Mouse (Mus musculus) midbrain, embryonic 10.5 days (tissue): ENCODE measurements around the gene Nutm2. TPM values are rescaled to one million over a fixed set of nuclear protein-coding genes. Genes with fewer than 3 reads are reported as not detected.
"Not testable (repeated sequence)": the region's sequence is repeated elsewhere in the genome, so short reads cannot be mapped to it uniquely, and the experiment has no call there.

Source experiments
- DNase-seq: peaks from one replicate; pipeline ENCODE4 v3.0.0-alpha.2; 2017; ENCODE audit warnings: low spot score
- H3K27ac ChIP-seq: fragments of 300-500 bp; sonication (generic); replicated peaks from 2 replicates; pipeline ENCODE4 v1.5.1; 2016; ENCODE audit warnings: mild to moderate bottlenecking
- H3K27me3 ChIP-seq: fragments of 300-500 bp; sonication (generic); 2 replicates; pipeline ENCODE4 v1.6.1; 2016; ENCODE audit warnings: low read depth, mild to moderate bottlenecking; ENCODE audit not compliant: poor library complexity, severe bottlenecking
- H3K36me3 ChIP-seq: fragments of 300-500 bp; sonication (generic); 2 replicates; pipeline ENCODE4 v1.6.1; 2016; ENCODE audit warnings: mild to moderate bottlenecking, moderate library complexity
- H3K4me1 ChIP-seq: fragments of 300-500 bp; sonication (generic); 2 replicates; pipeline ENCODE4 v1.6.1; 2016
- H3K4me3 ChIP-seq: fragments of 300-500 bp; sonication (generic); 2 replicates; pipeline ENCODE4 v1.5.1; 2016; ENCODE audit warnings: mild to moderate bottlenecking, moderate library complexity
- H3K9me3 ChIP-seq: fragments of 300-500 bp; sonication (generic); replicated peaks from 2 replicates; pipeline ENCODE4 v1.6.1; 2016; ENCODE audit warnings: mild to moderate bottlenecking
- WGBS: fragments of 180-500 bp; shearing (Covaris S2); methylation state at CpG from one replicate; pipeline ENCODE4 v1.1.7; 2016; 5-methylcytosine and 5-hydroxymethylcytosine counted together
- polyA plus RNA-seq: library from polyadenylated mRNA; unstranded; fragments of >200 nt; fragmentation: Nextera tagmentation; extraction: Ambion mirVana; gene quantifications from 2 replicates; pipeline ENCODE4 v1.2.1, GENCODE M21; 2016

Nutm2 gene
- polyA plus RNA-seq = not detected in 2 replicates

DNA sequence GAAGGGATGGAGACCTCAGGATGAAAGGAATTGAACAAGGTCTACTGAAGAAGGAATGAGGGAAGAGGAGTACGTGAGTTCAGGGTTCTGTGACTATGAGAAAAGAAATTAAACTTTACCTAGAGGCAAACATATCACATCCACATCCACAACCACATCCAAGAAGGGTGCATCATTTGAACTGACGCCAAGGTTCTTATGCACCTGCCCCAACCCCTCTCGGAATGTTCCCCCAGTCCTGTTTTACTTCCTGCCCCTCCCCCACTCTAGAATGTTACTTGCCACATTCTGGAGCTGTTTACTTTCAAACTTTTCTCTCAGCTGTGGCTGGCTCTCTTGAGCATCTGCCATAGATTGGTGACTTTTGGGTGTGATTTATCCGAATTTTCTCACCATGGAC is at the start of gene Nutm2:
Nutm2 (plus strand) TSS at position 301 of the 400 bp plus-strand sequence.
- no peaks in the 10 kb centered on the region for H3K9me3 ChIP-seq
- no peak within 1 kb of the TSS for H3K4me3 ChIP-seq
- H3K36me3 ChIP-seq = no peaks in the 10 kb centered on the region
- 0 out of 2 replicates have a peak, but pooled peaks cover 3% of the 10 kb centered on the region for H3K4me1 ChIP-seq
- WGBS = 89% methylated on average over 4 of the region's 4 CpGs
- no peaks in the 10 kb centered on the region for H3K27me3 ChIP-seq
- H3K27ac ChIP-seq = no peak within 1 kb of the TSS
- no peak for DNase-seq

DNA sequence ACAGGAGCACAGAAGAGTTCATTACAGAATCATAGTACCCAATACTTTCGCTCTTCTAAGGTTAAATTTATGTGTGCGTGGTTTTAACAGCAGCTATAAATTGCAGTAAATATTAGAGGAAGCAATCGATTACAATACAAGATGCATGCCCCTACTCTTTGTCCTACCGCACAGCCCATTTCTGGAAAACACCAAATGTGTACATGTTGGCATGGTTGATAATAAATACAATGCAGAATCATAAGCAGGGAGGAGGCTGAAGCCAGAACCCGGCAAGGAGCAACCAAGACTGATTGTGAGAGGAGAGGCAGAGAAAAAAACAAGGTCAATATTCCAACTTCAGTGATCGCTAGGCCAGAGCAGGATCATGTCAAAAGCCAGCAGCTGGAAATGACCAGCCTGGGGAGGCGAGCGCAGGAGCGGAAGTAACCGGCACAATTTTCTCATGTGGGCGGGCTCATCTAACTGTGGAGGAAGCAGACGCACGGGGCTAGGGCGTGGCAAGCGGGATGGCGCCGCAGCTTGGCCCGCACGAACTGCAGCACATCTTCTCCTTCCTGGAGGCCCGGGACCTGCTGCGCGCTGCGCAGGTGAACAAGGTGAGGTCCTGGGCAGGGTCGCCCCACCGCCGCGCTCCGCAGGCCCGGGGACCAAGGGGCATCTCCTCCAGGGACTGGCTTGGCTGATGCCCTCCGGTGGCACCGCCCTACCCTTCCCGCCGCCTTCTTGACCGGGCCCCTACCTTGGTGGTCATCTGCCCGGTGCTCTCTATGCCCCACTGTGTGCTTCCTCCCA is 49.5 kb upstream of the Nutm2 start, which contains the start of gene Fbxw17:
Fbxw17 (plus strand) TSS at position 476 of the 795 bp plus-strand sequence.
- Histone ChIP-seq H3K4me1 (peaks cover 18% of the 10 kb centered on the region), H3K36me3 (peaks cover 19% of the 10 kb centered on the region), H3K4me3 (peak within 1 kb of the TSS; percentile 90), H3K27me3 (no peaks in the 10 kb centered on the region), H3K27ac (peak within 1 kb of the TSS; percentile 91), H3K9me3 (no peaks in the 10 kb centered on the region)
- 11% methylated on average over 35 of the region's 35 CpGs for WGBS
- DNase-seq = peak; percentile 75

DNA sequence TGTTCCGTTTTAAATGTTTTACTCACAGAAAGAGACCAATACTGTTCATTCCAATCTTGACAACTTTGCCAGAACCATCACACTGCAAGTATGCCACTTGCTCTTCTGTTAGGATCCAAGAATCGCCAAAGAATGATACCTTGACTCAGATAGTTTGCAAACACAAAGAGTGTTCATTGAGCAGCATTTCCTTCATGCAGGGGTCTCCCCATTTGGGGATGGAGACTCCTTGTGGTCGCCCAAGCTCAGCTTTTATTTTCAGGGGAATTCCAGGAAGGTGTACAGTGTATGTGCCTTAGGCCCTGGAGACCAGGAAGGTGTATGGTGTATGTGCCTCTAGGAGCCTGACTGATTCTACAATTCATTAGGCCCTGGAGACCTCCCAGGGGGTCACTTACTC is 48.7 kb upstream of the Nutm2 start:
- WGBS = 49% methylated on average over 3 of the region's 3 CpGs
- no peak for DNase-seq
- Histone ChIP-seq H3K36me3 (peaks cover 27% of the 10 kb centered on the region), H3K27me3 (no peaks in the 10 kb centered on the region), H3K27ac (peak overlapping the region; percentile 91; the same call in 1 of the 2 replicates), H3K4me1 (peaks cover 18% of the 10 kb centered on the region), H3K4me3 (peak overlapping the region; percentile 90), H3K9me3 (no peaks in the 10 kb centered on the region)

DNA sequence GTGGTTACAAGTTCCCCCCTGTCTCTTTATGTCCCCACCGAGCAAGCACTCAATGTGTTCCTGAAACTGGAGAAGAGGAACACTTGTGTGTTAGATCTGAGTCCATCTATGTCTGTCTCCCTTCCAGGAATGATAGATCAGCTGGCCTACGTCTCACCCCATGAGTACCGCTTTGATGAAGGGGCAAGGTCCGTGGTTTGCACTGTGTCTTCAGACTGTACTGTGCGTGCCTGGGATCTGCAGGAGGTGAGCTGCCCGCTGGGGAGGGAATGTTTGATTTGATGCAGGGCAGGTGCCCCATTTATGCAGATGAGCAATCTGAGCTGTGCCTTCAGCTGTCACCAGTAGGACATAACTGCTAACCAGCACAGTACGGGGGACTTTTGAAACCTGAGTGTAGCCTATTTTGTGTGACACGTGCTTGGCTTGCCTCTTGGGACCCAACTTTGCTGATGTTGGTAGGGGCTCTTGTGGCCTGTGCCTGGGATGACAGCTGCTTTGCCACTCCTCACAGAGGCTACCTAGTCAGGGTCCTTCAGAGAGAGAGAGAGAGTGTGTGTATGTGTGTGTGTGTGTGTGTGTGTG is 43.4 kb upstream of the Nutm2 start:
- peaks cover 80% of the 10 kb centered on the region for H3K36me3 ChIP-seq
- H3K27ac ChIP-seq = no peak overlapping the region
- H3K4me1 ChIP-seq = peaks cover 2% of the 10 kb centered on the region; the same call in 1 of the 2 replicates
- no peaks in the 10 kb centered on the region for H3K27me3 ChIP-seq
- no peak overlapping the region for H3K4me3 ChIP-seq
- no peak for DNase-seq
- no peaks in the 10 kb centered on the region for H3K9me3 ChIP-seq
- WGBS = 94% methylated on average over 8 of the region's 8 CpGs

DNA sequence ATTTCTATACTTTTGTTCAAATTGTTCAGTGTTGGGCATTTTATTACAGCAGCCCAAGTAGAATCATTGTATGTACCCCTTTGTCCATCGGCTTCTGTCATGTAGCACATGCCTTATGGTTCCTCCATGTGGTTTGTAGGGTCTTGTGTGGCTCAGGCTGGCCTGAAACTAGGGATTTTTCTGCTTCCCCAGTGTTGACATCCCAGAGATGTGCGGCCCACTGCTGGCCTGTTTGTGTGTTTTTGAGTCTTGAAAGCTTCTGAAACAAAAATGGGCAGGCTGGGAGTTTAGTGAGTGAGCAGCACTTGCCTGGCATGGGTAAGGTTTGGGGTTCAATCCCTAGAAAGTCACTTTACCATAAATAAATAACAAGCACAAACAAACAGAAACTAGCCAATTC is 42.6 kb upstream of the Nutm2 start:
- Histone ChIP-seq H3K27me3 (no peaks in the 10 kb centered on the region), H3K36me3 (peaks cover 88% of the 10 kb centered on the region), H3K4me3 (no peak overlapping the region), H3K27ac (no peak overlapping the region), H3K4me1 (no peaks in the 10 kb centered on the region), H3K9me3 (no peaks in the 10 kb centered on the region)
- no peak for DNase-seq
- 90% methylated on average over 2 of the region's 2 CpGs for WGBS

DNA sequence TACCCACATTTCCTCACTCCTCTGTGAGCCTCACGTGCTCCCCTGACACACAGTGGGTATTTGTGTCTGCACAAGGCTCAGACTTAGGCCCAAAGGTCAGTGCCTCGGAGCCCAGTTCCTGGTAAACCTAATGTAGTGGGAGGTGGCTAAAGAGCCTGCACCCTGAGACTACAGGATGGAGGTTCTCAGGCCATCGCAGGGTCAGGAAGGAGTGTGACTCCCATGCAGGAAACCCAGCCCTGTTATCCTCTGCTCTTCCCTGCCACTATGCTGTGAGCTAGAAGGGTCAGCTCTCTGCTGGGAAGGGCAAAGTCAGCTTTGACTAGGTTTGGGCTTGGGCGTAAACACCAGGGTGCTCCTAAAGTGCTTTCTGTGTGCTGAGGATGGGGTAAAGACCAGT is 40.4 kb upstream of the Nutm2 start:
- 86% methylated on average over 4 of the region's 4 CpGs for WGBS
- H3K9me3 ChIP-seq = no peaks in the 10 kb centered on the region

DNA sequence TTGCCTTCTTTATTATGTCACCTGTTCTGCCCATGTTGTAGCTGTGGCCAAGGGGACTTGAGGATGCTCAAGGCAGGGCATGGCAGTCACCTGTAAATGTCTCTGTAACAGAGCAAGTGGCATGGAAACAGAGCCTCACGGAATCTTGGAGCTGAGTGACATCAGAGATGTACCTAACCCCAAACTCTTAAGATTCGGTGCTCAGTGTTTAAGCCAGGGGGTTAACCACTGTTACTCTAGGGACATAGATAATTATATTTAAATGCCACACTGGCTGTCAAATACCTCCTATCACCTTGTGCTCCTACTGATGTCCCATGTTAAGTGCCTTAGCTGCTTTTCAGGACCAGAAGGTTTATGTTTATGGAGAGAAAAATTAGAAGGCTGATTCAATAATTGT is 23.3 kb upstream of the Nutm2 start, which contains the start of gene Gm47429:
Gm47429 (minus strand) TSS at position 101 of the 400 bp plus-strand sequence.
- Histone ChIP-seq H3K27me3 (no peaks in the 10 kb centered on the region), H3K9me3 (no peaks in the 10 kb centered on the region), H3K4me1 (no peaks in the 10 kb centered on the region), H3K27ac (no peak within 1 kb of the TSS), H3K36me3 (no peaks in the 10 kb centered on the region), H3K4me3 (no peak within 1 kb of the TSS)
- DNase-seq = no peak
- WGBS = 90% methylated on average over 2 of the region's 2 CpGs

More for the DNA sequence above, 40.4 kb upstream of the Nutm2 start:
- Histone ChIP-seq H3K27me3 (no peaks in the 10 kb centered on the region), H3K27ac (no peak overlapping the region), H3K4me3 (no peak overlapping the region), H3K4me1 (no peaks in the 10 kb centered on the region), H3K36me3 (peaks cover 95% of the 10 kb centered on the region)
- no peak for DNase-seq

DNA sequence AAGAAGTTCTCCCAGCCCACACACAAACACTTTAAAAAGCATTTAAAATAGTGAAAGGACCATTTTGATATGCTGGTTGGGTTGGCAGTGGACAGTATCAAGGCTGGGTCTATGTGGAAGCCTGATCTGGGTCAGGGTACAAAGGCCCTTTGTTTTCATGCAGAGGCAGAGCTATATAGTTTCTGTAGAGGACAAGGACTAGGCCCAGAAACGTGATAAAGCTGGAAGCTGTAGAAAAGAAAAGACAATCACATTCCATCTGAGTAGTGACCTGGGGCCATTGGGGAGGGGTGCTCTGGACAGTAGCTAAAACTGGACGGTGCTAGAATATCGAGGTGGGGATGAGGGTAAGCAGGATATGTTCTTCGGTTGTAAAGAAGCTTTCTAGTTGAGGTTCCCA is 21.8 kb upstream of the Nutm2 start:
- Histone ChIP-seq H3K27ac (no peak overlapping the region), H3K9me3 (no peaks in the 10 kb centered on the region), H3K27me3 (no peaks in the 10 kb centered on the region), H3K4me3 (no peak overlapping the region), H3K4me1 (no peaks in the 10 kb centered on the region), H3K36me3 (no peaks in the 10 kb centered on the region)
- 74% methylated on average over 4 of the region's 4 CpGs for WGBS
- no peak for DNase-seq

DNA sequence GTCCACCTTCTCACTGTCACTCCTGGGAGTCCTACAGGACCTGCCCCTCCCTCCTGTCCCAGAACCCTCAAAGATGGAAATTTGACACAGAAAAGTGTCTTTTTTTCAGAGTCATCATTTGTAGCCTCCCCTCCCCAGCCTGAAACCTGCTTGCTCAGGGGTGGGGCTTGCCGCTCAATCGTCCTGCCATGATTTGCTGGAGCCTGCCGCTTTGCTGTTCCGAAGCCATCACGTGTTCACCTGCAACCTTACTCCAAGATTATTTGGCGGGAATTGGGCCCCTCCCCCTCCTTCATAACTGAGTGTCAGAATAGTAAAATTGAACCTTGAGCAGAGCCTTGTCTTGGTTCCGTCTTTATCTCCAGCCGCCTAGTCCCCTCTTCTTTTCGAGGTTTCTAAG is 14.8 kb upstream of the Nutm2 start:
- DNase-seq, H3K27ac ChIP-seq, H3K4me3 ChIP-seq, H3K4me1 ChIP-seq, H3K27me3 ChIP-seq, H3K9me3 ChIP-seq, H3K36me3 ChIP-seq: not testable (repeated sequence)
- WGBS = 80% methylated on average over 9 of the region's 9 CpGs

DNA sequence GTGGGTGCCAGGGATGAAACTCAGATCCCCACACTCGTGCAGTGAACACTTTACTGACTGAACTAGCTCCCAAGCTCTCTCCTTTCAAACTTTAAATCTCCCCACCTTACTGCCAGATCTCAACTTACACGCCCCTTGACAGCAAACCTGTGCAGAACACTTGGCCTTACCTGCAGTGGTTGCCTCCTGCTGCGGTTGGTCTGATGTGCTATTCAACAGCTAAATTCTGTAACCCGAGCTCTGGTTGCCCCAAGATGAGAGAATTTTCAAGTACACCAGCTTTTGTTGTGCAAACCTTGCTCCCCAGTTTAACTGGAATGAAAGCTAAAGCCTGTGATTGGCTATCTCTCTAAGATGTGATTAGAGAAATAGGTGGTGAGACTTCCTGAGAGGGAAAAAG is 13.7 kb upstream of the Nutm2 start:
- H3K27ac ChIP-seq = no peak overlapping the region
- DNase-seq = peak; percentile 5
- no peaks in the 10 kb centered on the region for H3K27me3 ChIP-seq
- H3K9me3 ChIP-seq = no peaks in the 10 kb centered on the region
- no peak overlapping the region for H3K4me3 ChIP-seq
- no peaks in the 10 kb centered on the region for H3K4me1 ChIP-seq
- 44% methylated on average over 4 of the region's 4 CpGs for WGBS
- no peaks in the 10 kb centered on the region for H3K36me3 ChIP-seq

DNA sequence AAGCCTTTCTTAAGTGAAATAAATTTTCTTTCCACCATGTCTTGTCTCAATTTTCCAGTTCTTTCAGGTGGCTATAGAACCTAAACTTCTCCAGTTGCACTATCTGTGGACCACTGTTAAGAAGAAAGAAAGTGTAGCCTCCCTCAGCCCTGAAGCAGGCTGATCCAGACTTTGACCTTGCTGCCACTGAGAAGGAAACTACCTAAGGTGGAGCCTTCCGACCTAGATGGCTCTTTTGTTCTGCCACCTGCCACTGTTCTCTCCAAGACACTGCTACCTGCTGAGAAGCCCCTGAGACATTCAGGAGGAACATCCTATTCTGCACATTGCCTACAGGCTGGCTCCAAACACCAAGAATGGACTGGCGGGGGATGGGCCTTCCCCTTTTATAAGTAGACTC is 6.7 kb upstream of the Nutm2 start:
- H3K27me3 ChIP-seq, H3K27ac ChIP-seq, H3K4me1 ChIP-seq, H3K9me3 ChIP-seq, H3K4me3 ChIP-seq, H3K36me3 ChIP-seq, DNase-seq: not testable (repeated sequence)
- 59% methylated on average over 2 of the region's 2 CpGs for WGBS

DNA sequence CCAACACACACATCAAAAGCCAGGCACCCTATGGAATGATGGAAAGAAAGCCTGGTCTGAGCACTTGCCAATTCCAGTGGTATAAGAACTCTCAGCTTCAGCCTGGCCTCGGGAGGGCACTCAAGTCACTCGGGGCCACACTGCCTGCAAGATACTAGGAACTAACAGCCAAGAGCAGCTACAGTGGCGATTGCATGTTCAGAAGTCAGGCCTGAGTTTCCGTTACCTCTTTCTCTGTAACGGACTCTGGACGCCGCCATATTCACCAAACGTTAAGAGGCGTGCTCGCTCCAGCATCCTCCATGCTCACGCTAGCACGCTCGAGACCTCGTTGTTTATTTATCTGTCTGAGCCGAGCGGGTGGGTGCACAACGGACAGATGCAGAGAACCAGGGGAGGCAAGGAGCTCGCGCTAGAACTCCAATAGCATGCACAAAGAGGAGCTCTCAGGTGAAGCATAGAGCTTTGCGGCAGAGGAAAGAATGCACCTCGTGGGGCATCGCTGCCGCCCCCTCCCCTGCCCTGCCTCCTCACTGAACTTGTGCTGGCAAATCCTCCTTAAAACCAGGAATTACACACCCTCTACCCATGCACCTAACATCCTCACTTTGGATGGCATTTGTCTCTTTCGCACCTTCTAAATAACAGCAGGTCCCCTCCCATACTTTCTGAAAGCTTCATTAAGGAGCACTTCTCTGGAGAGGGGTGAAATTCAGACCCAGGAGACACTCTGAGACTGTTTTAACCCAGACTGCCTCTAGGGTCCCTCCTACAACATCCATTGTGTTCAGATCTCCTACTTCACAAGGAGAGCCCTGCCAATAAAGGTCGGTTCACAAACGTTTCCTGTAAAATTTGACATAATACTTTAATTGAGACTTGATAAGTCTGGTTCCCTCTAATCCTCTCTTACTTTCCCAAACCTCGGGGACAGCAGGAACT is 2.2 kb upstream of the Nutm2 start:
- WGBS = 47% methylated on average over 27 of the region's 27 CpGs
- no peaks in the 10 kb centered on the region for H3K36me3 ChIP-seq
- H3K4me3 ChIP-seq = peak overlapping the region; percentile 35
- H3K27me3 ChIP-seq = no peaks in the 10 kb centered on the region
- 0 out of 2 replicates have a peak, but pooled peaks cover 3% of the 10 kb centered on the region for H3K4me1 ChIP-seq
- no peaks in the 10 kb centered on the region for H3K9me3 ChIP-seq
- no peak for DNase-seq
- peak overlapping the region; percentile 28; the same call in 1 of the 2 replicates for H3K27ac ChIP-seq
